Mouse (Mus musculus): Measurements from ENCODE around the gene Ubr2.

The Ubr2 gene

GRCm38 (mm10) chr17:47009898-47010721 is at the start of gene Ubr2:
Ubr2 (minus strand) TSS chr17:47010556.
- peak; percentile 82 for DNase-seq

GRCm38 (mm10) chr17:47059836-47060360 is 49.5 kb upstream of the Ubr2 start:
- no peak for DNase-seq

- no peak for DNase-seq
These were observed 47.6 kb upstream of the Ubr2 start for GRCm38 (mm10) chr17:47057966-47058365.

- no peak for DNase-seq
These were observed 46.1 kb upstream of the Ubr2 start for GRCm38 (mm10) chr17:47056476-47056875.

- no peak for DNase-seq
These were observed 44.8 kb upstream of the Ubr2 start for GRCm38 (mm10) chr17:47055121-47055520.

GRCm38 (mm10) chr17:47054613-47055012 is 44.3 kb upstream of the Ubr2 start:
- peak; percentile 33 for DNase-seq

- no peak for DNase-seq
These were observed 40.3 kb upstream of the Ubr2 start for GRCm38 (mm10) chr17:47050678-47051077.

- no peak for DNase-seq
These were observed 32.5 kb upstream of the Ubr2 start for GRCm38 (mm10) chr17:47042866-47043265.

GRCm38 (mm10) chr17:47038844-47039803 is 28.8 kb upstream of the Ubr2 start:
- peak; percentile 88 for DNase-seq

- DNase-seq: no peak
These were observed 24.2 kb upstream of the Ubr2 start for GRCm38 (mm10) chr17:47034536-47034935.

GRCm38 (mm10) chr17:47033643-47034042 is 23.3 kb upstream of the Ubr2 start:
- peak; percentile 74 for DNase-seq

GRCm38 (mm10) chr17:47024805-47025204 is 14.4 kb upstream of the Ubr2 start:
- no peak for DNase-seq

- no peak for DNase-seq
These were observed 13.0 kb upstream of the Ubr2 start for GRCm38 (mm10) chr17:47023369-47023768.

- no peak for DNase-seq
These were observed 2.5 kb upstream of the Ubr2 start for GRCm38 (mm10) chr17:47012896-47013295.

- no peak for DNase-seq
These were observed 1.3 kb upstream of the Ubr2 start for GRCm38 (mm10) chr17:47011661-47012043.

GRCm38 (mm10) chr17:47010722-47011660 is 635 bp upstream of the Ubr2 start:
- peak; percentile 56 for DNase-seq

- no peak for DNase-seq
These were observed 834 bp downstream of the Ubr2 start for GRCm38 (mm10) chr17:47009546-47009897.

- DNase-seq: no peak
These were observed 1.3 kb downstream of the Ubr2 start for GRCm38 (mm10) chr17:47009016-47009415.

- no peak for DNase-seq
These were observed 1.9 kb downstream of the Ubr2 start for GRCm38 (mm10) chr17:47008506-47008905.

- DNase-seq: no peak
These were observed 3.6 kb downstream of the Ubr2 start for GRCm38 (mm10) chr17:47006741-47007140.

- no peak for DNase-seq
These were observed 4.5 kb downstream of the Ubr2 start for GRCm38 (mm10) chr17:47005741-47006405.

GRCm38 (mm10) chr17:47003305-47003704 is 7.1 kb downstream of the Ubr2 start:
- DNase-seq: no peak
